Mouse (Mus musculus) brain, adult 2 months (tissue): ENCODE results near the gene Ahr.

Experiments used
- DNase-seq: peaks from one replicate; pipeline ENCODE4 v3.0.0; 2011; ENCODE audit warnings: low read depth, low spot score

Ahr gene

GRCm38 (mm10) chr12:35503586-35503985, 31.3 kb downstream of the Ahr start:
- peak; percentile 14 for DNase-seq

GRCm38 (mm10) chr12:35501476-35501875, 33.4 kb downstream of the Ahr start:
- no peak for DNase-seq

- DNase-seq, result no peak
Measured at GRCm38 (mm10) chr12:35495195-35495594, 39.6 kb downstream of the Ahr start.

DNA sequence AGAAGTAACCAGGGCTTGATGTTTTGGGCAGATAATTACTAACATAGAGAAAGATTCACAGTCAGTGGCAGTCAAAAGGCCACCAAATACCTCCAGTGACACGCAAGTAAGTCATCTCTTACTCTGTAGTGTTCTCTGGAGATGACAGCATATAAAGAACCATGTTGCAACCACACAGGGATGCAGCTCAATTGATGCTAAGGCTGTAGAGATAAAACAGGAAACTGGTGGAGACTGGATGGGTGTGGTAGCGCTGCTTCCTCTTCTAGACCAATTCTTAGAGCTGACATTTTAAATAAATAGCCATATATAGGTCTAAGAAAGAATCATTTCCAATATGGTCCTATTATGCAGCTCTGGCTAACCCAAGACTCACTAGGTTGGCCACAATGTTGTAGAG, 54.1 kb downstream of the Ahr start:
- no peak for DNase-seq

DNA sequence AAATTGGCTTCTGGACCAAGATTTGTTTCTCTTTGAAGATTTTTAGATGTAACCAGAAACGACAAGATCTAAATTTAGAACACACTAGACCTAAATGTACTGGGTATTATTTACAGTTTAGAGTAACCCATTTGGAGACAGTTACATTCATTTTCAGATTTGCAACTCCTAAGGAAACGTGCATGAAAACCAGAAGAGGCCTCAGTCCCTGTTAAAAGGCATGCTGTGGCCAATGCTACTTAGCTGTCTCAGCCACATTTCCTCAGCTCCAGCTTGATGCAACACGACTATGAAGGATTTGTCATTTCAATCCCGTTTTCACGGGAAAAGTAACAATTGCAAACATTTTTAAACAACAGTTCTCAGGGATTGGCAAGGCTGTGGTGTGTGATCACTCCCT, 55.9 kb downstream of the Ahr start:
- peak; percentile 4 for DNase-seq

- DNase-seq, result no peak
Measured at GRCm38 (mm10) chr12:35463457-35463856, 71.4 kb downstream of the Ahr start.

DNA sequence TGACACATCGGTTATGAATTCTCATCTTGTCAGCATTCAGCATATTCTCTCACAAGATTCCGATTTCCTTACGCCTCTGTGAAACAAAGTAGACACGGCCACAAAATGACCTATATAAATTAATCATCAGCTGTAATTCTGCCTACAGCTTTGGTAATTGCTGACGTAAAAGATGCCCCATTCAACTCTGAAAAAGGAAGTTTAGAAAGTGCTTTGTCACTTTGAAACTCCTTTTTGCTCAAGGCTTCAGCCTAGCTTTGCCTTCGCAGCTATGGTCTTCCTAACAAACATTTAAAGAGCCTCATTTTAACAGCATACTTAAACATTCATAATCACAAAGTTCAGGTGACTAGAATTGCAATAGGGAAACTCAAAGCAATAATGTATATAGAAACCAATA, 72.2 kb downstream of the Ahr start:
- DNase-seq, result no peak

GRCm38 (mm10) chr12:35459662-35460061, 75.2 kb downstream of the Ahr start:
- DNase-seq, result no peak
